Mouse (Mus musculus) cortical plate, adult 2 months (tissue): ENCODE results near the gene Stt3b.

Experiments
- CTCF ChIP-seq: fragments of 200-500 bp; IDR thresholded peaks from 2 replicates; pipeline ENCODE4 v1.5.1; 2011; ENCODE audit warnings: mild to moderate bottlenecking, control low read depth, low read length; ENCODE audit not compliant: insufficient read depth; ENCODE audit errors: extremely low read depth
- POLR2A ChIP-seq: fragments of 200-500 bp; IDR thresholded peaks from 2 replicates; pipeline ENCODE4 v1.6.1; 2011; ENCODE audit warnings: mild to moderate bottlenecking, low read length, control low read depth; ENCODE audit not compliant: insufficient read depth; ENCODE audit errors: extremely low read depth

DNA sequence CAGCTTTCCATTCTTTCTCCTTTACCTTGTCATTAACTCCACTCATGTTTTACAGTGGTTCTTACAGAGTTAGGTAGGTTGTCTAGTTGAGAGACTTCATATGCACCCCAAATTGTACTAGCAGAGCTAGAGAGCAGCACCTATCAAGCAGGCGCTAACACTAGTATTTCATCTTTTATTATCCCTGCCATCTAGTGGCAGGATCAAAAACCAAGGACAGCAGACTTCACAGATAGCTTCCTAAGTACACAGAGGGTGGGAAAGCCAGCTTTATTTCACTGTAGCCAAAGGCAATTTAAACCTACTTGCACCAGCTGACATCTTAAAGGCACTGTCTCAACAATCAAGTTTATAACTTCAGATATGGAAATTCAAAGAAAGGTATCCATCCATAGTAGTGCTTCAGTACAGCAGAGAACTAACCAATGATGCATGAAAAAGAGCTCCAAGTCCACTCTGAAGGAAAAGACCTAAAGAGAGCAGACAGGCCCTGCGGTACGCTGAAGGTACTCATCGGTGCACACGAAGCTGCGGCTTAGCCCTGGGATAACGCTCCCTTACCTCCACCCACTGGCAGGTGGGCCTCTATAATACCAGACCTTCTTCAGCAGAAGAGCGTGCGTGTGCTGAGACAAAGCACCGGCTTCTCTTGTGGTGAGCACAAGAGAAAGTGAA lies 16.2 kb downstream of the Stt3b start:
- TF ChIP-seq POLR2A (no peak), CTCF (peak; percentile 19; the same call in 1 of the 2 replicates)
